Mouse (Mus musculus) embryonic facial prominence, embryonic 13.5 days (tissue): Measurements from ENCODE around the gene Pcyt2. TPM values are rescaled to one million over a fixed set of nuclear protein-coding genes. Genes with fewer than 3 reads are reported as not detected.
"Not testable (repeated sequence)": the region's sequence is repeated elsewhere in the genome, so short reads cannot be mapped to it uniquely, and the experiment has no call there.

ENCODE experiments used
- ATAC-seq: fragments of 200-750 bp; cut with Nextera tagmentation; 2 replicates; pipeline ENCODE4 v1.8.0; 2017; ENCODE audit warnings: low read depth; ENCODE audit not compliant: insufficient number of reproducible peaks, insufficient read depth, low FRiP score, low TSS enrichment
- H3K27ac ChIP-seq: fragments of 300-500 bp; sonication (generic); 2 replicates; pipeline ENCODE4 v1.5.1; 2015; ENCODE audit warnings: moderate library complexity, mild to moderate bottlenecking, inconsistent platforms
- H3K27me3 ChIP-seq: fragments of 300-500 bp; sonication (generic); 2 replicates; pipeline ENCODE4 v1.6.1; 2015; ENCODE audit warnings: mild to moderate bottlenecking, inconsistent platforms
- H3K36me3 ChIP-seq: fragments of 300-500 bp; sonication (generic); 2 replicates; pipeline ENCODE4 v1.6.1; 2015; ENCODE audit warnings: mild to moderate bottlenecking, inconsistent platforms
- H3K4me1 ChIP-seq: fragments of 300-500 bp; sonication (generic); 2 replicates; pipeline ENCODE4 v1.6.1; 2015; ENCODE audit warnings: inconsistent platforms
- H3K4me2 ChIP-seq: fragments of 300-500 bp; sonication (generic); 2 replicates; pipeline ENCODE4 v1.6.1; 2015; ENCODE audit warnings: moderate library complexity, mild to moderate bottlenecking, inconsistent platforms
- H3K4me3 ChIP-seq: fragments of 300-500 bp; sonication (generic); 2 replicates; pipeline ENCODE4 v1.5.1; 2015; ENCODE audit warnings: mild to moderate bottlenecking, inconsistent platforms
- H3K9ac ChIP-seq: fragments of 300-500 bp; sonication (generic); 2 replicates; pipeline ENCODE4 v1.6.1; 2015; ENCODE audit warnings: mild to moderate bottlenecking, inconsistent platforms
- H3K9me3 ChIP-seq: fragments of 300-500 bp; sonication (generic); 2 replicates; pipeline ENCODE4 v1.6.1; 2016; ENCODE audit warnings: inconsistent platforms
- WGBS: fragments of 180-500 bp; shearing (Covaris S2); methylation state at CpG from one replicate; pipeline ENCODE4 v1.1.7; 2015; ENCODE audit warnings: mixed read lengths; 5-methylcytosine and 5-hydroxymethylcytosine counted together
- polyA plus RNA-seq: library from polyadenylated mRNA; unstranded; fragments of >200 nt; fragmentation: Nextera tagmentation; extraction: Ambion mirVana; gene quantifications from 2 replicates; pipeline ENCODE4 v1.2.1, GENCODE M21; 2015

Gene Pcyt2
- polyA plus RNA-seq, 1 experiment from 2014 or later: 150 TPM

DNA sequence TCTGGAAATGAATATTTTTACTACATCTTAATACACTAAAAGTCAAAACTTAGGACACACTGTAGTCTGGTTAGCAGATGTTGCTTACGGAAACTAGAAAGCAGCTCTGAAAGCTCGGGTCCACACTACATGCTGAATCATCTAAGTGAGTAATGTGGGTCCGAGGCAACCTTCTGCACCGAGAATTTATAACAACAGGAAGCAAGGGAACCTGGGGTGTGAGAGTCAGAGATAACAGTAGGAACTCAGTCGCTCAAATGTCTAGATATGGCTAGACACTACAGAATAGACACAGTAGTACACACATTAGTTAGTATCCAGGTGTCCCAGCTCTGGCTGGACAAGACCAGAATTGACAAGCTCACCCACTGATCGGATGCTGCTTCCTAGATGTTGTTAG, 29.2 kb downstream of the Pcyt2 start:
- Histone ChIP-seq H3K27ac (no peak overlapping the region), H3K4me1 (no peaks in the 10 kb centered on the region), H3K36me3 (peaks cover 96% of the 10 kb centered on the region), H3K9ac (no peak overlapping the region), H3K27me3 (no peaks in the 10 kb centered on the region), H3K4me3 (no peak overlapping the region), H3K9me3 (peaks cover 4% of the 10 kb centered on the region; the same call in 1 of the 2 replicates), H3K4me2 (no peak overlapping the region)
- ATAC-seq: no peak
- 95% methylated on average over 6 of the region's 6 CpGs for WGBS

DNA sequence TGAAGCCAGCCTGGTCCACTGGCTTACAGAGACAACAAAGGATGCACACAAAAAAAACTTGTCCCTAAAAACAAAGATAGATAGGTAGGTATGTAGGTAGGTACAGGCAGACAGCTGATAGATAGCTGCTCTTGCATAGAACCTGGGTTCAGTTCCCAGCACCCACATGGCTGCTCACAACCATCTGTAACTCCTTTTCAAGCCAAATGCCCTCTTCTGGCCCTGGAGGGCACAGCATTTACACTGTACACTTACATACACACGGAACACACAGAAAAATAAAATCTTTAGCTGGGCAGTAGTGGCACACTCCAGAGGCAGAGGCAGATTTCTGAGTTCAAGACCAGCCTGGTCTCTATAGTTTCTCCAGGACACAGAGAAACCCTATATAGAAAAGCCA, 33.8 kb downstream of the Pcyt2 start:
- Histone ChIP-seq H3K27ac (no peak overlapping the region), H3K9ac (no peak overlapping the region), H3K36me3 (peaks cover 63% of the 10 kb centered on the region), H3K27me3 (no peaks in the 10 kb centered on the region), H3K4me3 (no peak overlapping the region), H3K4me1 (peaks cover 22% of the 10 kb centered on the region), H3K9me3 (peaks cover 4% of the 10 kb centered on the region; the same call in 1 of the 2 replicates), H3K4me2 (no peak overlapping the region)
- no peak for ATAC-seq
- WGBS: 91% methylated on average over 1 of the region's 1 CpGs

DNA sequence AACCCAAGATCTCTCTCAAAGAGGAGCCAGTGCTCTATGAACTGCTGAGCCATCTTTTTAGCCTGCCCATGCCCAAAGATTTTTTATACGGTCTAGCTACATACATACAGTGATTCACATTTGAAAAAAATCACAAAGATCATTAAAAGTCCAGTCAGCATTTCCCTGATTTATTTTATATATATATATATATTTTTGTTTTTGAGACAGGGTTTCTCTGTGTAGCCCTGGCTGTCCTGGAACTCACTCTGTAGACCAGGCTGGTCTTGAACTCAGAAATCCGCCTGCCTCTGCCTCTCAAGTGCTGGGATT, 34.8 kb downstream of the Pcyt2 start:
- Histone ChIP-seq H3K36me3 (peaks cover 63% of the 10 kb centered on the region), H3K4me1 (peaks cover 28% of the 10 kb centered on the region)
- not testable (repeated sequence) for ATAC-seq, H3K9me3 ChIP-seq, H3K4me2 ChIP-seq, H3K9ac ChIP-seq, H3K4me3 ChIP-seq, H3K27me3 ChIP-seq, H3K27ac ChIP-seq
- WGBS: 90% methylated on average over 2 of the region's 2 CpGs

DNA sequence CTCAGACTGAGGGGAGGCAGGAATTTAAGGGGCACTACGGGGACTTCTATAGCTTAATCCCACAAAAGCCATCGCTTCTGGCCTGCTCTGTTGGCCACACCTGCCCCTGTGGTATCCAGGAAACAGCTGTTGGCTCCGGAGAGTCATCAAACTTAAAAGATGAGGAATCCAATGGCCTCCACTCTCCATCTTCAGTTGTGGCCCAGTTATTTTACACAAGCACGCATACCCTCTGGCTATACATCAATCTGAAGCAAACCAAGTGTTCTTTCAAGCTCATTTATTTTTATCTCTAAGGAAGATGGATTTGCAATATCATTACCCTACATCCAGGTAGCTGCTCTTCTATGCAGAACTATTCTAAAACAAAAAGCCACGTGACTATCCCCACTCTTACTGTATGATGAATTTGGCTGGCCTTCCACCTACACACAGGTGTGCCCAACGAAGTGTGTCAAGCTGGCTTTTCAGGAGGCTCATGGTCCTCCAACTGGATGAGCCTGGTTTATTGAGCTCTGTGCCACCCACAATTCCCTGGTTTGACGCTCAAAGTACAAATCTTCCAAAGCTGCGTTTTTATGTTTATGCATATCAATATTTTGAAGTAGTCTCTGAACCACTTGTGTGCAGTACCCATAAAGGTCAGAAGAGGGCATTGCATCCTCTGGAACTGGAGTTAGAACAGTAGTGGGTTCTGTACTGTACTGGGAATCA, 35.3 kb downstream of the Pcyt2 start:
- H3K27ac ChIP-seq: peak overlapping the region; percentile 92
- peaks cover 63% of the 10 kb centered on the region for H3K36me3 ChIP-seq
- 83% methylated on average over 8 of the region's 8 CpGs for WGBS

DNA sequence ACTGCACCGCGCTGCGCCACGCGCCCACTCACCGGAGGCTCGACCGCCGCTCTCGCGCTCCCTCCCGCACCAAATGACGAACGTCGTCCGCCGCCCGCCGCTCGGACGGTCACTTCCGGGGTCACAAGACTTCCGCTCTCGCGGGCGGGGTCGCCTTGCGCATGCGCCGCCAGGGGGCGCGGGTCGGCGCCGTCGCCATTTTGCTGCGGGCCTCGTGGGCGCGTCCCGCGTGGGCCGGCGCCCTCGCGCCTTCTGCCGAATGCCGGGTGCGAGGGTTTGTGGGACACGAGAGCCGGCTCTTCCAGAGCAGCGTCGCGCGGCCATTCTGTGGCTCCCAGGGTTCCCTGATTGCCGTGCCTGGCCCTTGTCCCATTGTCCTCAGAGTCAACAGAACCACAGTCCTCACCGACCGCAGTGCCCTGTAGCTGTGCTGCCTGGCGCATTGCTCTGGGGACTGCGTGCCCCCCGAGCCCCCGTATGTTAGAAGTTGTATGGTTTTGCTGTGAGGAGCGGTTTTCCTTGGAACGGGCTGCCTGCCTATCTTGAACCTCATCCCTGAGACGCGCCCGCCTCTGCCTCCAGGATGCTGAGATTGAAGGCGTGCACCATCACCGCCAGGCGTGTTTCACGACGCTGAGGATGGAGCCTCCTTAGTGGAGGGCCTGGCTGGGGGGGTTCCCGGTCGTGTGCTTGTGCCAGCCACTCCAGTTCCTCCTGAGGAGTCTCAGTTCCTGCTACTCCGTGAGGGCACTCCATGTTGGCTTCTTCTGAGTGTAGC, 36.1 kb downstream of the Pcyt2 start, which contains the start of gene Arhgdia:
Gene Arhgdia, minus strand, starts transcription at position 135 of the 778 bp plus-strand sequence.
- Histone ChIP-seq H3K4me2 (peak within 1 kb of the TSS; percentile 98), H3K27ac (peak within 1 kb of the TSS; percentile 92), H3K27me3 (no peaks in the 10 kb centered on the region), H3K9ac (peak within 1 kb of the TSS; percentile 95), H3K4me3 (peak within 1 kb of the TSS; percentile 87), H3K9me3 (peaks cover 4% of the 10 kb centered on the region; the same call in 1 of the 2 replicates), H3K36me3 (peaks cover 64% of the 10 kb centered on the region), H3K4me1 (peaks cover 28% of the 10 kb centered on the region)
- peak; percentile 34; the same call in 1 of the 2 replicates for ATAC-seq
- 5% methylated on average over 72 of the region's 75 CpGs for WGBS

More for the DNA sequence above, 35.3 kb downstream of the Pcyt2 start:
- no peak for ATAC-seq
- Histone ChIP-seq H3K4me1 (peaks cover 28% of the 10 kb centered on the region), H3K4me2 (peak overlapping the region; percentile 98), H3K4me3 (peak overlapping the region; percentile 87), H3K27me3 (no peaks in the 10 kb centered on the region), H3K9ac (peak overlapping the region; percentile 95), H3K9me3 (peaks cover 4% of the 10 kb centered on the region; the same call in 1 of the 2 replicates)

DNA sequence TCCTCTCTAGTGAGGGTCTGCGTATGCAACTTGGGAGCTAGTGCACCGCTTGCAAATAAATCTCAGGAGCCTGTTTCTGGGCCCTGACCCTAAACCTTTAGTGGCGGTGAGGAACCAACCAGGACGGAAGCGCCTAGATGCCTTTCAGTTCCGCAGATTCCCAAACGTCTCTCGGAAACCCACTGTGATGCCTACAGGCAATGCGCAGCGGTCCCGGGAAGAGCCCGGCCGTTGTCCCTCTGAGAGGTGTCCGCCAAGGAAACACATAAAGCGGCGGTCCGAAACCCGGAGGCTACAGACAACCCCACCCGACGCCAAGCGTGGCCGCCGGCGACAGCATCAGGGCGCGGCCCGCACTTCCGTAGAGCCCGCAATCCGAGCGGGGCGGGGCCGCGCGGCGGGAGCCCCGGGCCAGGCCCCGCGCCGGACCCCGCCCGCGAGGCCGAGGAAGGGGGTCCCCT, 36.8 kb downstream of the Pcyt2 start:
- WGBS: under 1% methylated on average over 44 of the region's 44 CpGs
- ATAC-seq: no peak
- peak overlapping the region; percentile 92 for H3K27ac ChIP-seq
- H3K36me3 ChIP-seq: peaks cover 62% of the 10 kb centered on the region
- peaks cover 4% of the 10 kb centered on the region; the same call in 1 of the 2 replicates for H3K9me3 ChIP-seq
- H3K4me3 ChIP-seq: peak overlapping the region; percentile 87
- H3K27me3 ChIP-seq: no peaks in the 10 kb centered on the region
- peak overlapping the region; percentile 95 for H3K9ac ChIP-seq
- peaks cover 28% of the 10 kb centered on the region for H3K4me1 ChIP-seq
- H3K4me2 ChIP-seq: peak overlapping the region; percentile 98

DNA sequence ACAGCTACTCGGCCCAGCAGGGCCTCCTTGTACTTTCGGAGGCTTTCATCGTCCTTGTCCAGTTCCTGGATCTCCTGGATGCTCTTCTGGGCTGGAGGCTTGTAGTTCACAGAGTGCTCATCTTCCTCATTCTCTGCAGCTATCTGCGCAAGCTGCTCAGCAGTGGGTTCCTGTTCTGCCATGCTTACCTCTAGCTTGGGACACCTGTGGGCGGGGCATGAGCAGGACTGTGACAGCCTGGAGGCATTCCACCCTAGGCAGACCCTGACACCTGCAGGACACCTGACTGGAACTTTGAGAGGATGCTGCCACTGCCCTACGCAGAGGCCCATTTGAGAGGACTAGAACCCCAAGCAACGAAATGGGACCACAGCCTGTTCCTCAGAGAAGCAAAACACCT, 37.5 kb downstream of the Pcyt2 start:
- H3K4me1 ChIP-seq: peaks cover 28% of the 10 kb centered on the region
- H3K4me2 ChIP-seq: peak overlapping the region; percentile 98
- no peak for ATAC-seq
- no peaks in the 10 kb centered on the region for H3K27me3 ChIP-seq
- peaks cover 55% of the 10 kb centered on the region for H3K36me3 ChIP-seq
- peaks cover 4% of the 10 kb centered on the region; the same call in 1 of the 2 replicates for H3K9me3 ChIP-seq
- 52% methylated on average over 7 of the region's 7 CpGs for WGBS
- H3K9ac ChIP-seq: peak overlapping the region; percentile 95
- peak overlapping the region; percentile 87 for H3K4me3 ChIP-seq
- H3K27ac ChIP-seq: peak overlapping the region; percentile 92

DNA sequence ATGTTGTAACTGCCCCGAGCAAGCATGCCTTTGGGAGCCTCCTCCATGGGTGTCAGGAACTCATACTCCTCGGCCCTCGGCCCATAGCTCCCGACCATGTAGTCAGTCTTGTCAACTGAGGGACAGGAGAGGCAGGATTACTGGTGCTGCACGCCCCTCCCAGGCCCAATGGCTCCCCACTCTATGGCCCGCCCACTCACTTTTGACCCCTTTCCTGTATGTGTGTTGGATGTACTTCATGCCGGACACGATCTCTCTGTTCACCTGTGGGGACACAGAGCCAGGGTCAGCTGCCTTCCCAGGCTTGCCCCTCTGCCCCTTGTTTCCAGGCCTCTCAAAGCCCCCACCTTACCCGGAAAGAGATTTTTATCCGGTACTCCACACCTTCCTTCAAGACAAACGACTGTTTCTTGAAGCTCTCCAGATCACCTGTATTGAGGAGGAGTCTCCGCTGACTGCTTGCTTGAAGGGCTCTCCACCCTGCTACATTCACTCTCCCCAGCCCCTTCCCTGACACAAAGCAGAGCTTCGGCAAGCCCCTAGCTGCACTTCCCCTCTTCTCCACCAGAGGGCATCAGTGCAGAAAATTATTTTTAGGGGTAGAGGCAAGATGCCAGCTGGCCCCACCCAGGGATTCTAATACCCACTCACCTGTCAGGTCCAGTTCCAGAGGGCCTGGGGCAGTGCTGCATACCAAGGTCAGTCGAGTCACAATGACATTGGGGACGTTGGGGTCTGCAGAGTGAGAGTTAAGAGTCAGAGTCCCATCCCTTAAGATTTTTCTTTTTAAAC, 38.2 kb downstream of the Pcyt2 start:
- H3K9ac ChIP-seq: peak overlapping the region; percentile 95
- peak overlapping the region; percentile 98 for H3K4me2 ChIP-seq
- WGBS: 58% methylated on average over 15 of the region's 15 CpGs
- H3K36me3 ChIP-seq: peaks cover 50% of the 10 kb centered on the region
- peak overlapping the region; percentile 92 for H3K27ac ChIP-seq
- H3K4me1 ChIP-seq: peaks cover 31% of the 10 kb centered on the region
- H3K9me3 ChIP-seq: peaks cover 4% of the 10 kb centered on the region; the same call in 1 of the 2 replicates
- ATAC-seq: no peak
- peak overlapping the region; percentile 87 for H3K4me3 ChIP-seq
- H3K27me3 ChIP-seq: no peaks in the 10 kb centered on the region

DNA sequence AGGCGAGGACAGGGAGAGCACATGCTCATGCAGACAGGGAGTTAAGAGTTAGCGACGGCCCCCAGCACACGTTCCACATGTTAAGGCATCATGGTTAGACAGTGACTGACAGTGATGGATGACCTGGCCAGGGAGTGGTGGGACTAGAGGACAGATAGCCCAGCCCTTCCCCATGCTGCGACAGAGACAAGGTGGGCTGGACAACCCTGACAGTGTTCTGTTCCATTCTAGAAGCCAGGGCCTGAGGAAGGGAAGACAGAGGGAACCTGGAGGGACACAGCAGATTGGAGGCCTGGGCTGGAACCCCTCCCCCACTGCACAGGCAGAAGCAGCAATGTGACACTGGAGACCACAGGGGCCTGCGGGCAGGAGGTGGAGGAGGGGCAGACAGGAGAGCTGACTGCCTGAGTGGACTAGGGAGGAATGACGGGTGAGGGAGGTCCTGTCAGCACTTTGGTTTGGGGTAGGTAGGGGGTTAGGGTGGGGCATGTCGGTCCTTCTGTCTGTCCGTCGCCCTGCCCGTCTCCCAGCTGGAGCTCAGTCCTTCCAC, 39.0 kb downstream of the Pcyt2 start:
- H3K4me1 ChIP-seq: peaks cover 36% of the 10 kb centered on the region
- peaks cover 42% of the 10 kb centered on the region for H3K36me3 ChIP-seq
- peaks cover under 1% of the 10 kb centered on the region; the same call in 1 of the 2 replicates for H3K9me3 ChIP-seq
- H3K9ac ChIP-seq: peak overlapping the region; percentile 95; the same call in 1 of the 2 replicates
- ATAC-seq: no peak
- H3K27ac ChIP-seq: 0 out of 2 replicates have a peak overlapping the region, but pooled peaks have one; percentile 33
- H3K4me2 ChIP-seq: no peak overlapping the region
- WGBS: 74% methylated on average over 11 of the region's 11 CpGs
- H3K27me3 ChIP-seq: no peaks in the 10 kb centered on the region
- no peak overlapping the region for H3K4me3 ChIP-seq

DNA sequence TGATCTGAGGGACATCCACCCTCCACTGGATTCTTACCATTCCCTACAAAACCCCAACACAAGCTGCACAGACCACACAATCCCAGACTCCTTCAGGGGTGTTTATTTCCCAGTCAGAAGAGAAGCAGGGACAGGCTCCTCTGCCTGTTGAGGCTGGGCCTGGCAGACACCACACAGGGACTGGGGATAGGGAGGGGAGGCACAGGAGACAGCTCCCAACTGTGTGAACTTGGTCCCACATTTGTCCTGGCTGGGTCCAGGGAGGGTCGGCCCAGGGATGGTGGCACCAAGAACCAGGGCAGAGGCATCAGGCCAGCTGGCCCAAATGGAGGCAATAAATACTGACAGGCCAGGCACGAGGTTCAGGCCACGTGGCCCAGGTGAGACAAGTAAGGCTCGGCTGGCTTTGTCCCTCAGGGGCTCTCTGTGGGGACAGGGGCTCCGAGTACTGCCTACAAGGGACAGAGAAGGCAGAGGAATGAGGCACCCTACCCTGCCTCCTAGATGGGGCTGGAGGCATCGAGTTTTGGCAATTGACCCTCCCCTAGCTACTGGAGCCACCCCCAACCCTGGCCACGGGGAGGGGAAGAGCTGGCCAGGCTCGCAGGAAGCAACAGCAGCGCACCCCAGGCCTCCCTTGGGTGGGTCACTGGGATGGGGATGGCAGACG, 39.6 kb downstream of the Pcyt2 start:
- Histone ChIP-seq H3K4me1 (peaks cover 36% of the 10 kb centered on the region), H3K9me3 (no peaks in the 10 kb centered on the region), H3K4me2 (no peak overlapping the region), H3K36me3 (peaks cover 39% of the 10 kb centered on the region), H3K9ac (0 out of 2 replicates have a peak overlapping the region, but pooled peaks have one; percentile 32), H3K27ac (0 out of 2 replicates have a peak overlapping the region, but pooled peaks have one; percentile 33), H3K4me3 (no peak overlapping the region), H3K27me3 (no peaks in the 10 kb centered on the region)
- 84% methylated on average over 10 of the region's 10 CpGs for WGBS
- ATAC-seq: no peak
